Mouse (Mus musculus): ENCODE measurements at regions not wholly inside any gene's neighbourhood (a gene's known extent, or its start where the extent isn't known, plus 50 kb on each side); places are given as distances from the start of the nearest gene placed in this dataset.

GRCm38 (mm10) chr11:64650571-64651282, 214.3 kb upstream of the F930015N05Rik start:
- Histone ChIP-seq H3K4me1 (ENCODE audit: control insufficient read depth, insufficient read depth, low read length) (no peaks in the 10 kb centered on the region), H3K4me3 (ENCODE audit: insufficient read depth, low read length) (no peak overlapping the region), H3K27ac (ENCODE audit: insufficient read depth, low read length) (no peak overlapping the region)
- TF ChIP-seq POLR2A (IDR thresholded peaks at IDR 0.05; ENCODE audit: extremely low read depth, insufficient read depth, low read length): no peak
- no peak for TF ChIP-seq CTCF (IDR thresholded peaks at IDR 0.05; ENCODE audit: extremely low read depth, insufficient read depth, low read length)

GRCm38 (mm10) chr11:64652811-64653210, 216.4 kb upstream of the F930015N05Rik start:
- Histone ChIP-seq H3K27ac (ENCODE audit: insufficient read depth, low read length) (no peak overlapping the region), H3K4me1 (ENCODE audit: control insufficient read depth, insufficient read depth, low read length) (no peaks in the 10 kb centered on the region), H3K4me3 (ENCODE audit: insufficient read depth, low read length) (no peak overlapping the region)
- TF ChIP-seq CTCF (IDR thresholded peaks at IDR 0.05; ENCODE audit: extremely low read depth, insufficient read depth, low read length): no peak
- TF ChIP-seq POLR2A (IDR thresholded peaks at IDR 0.05; ENCODE audit: extremely low read depth, insufficient read depth, low read length): no peak

GRCm38 (mm10) chr11:64655162-64655561, 218.7 kb upstream of the F930015N05Rik start:
- H3K4me3 ChIP-seq (ENCODE audit: insufficient read depth, low read length): no peak overlapping the region
- no peaks in the 10 kb centered on the region for H3K4me1 ChIP-seq (ENCODE audit: control insufficient read depth, insufficient read depth, low read length)
- TF ChIP-seq POLR2A (IDR thresholded peaks at IDR 0.05; ENCODE audit: extremely low read depth, insufficient read depth, low read length): no peak
- no peak for TF ChIP-seq CTCF (IDR thresholded peaks at IDR 0.05; ENCODE audit: extremely low read depth, insufficient read depth, low read length)
- H3K27ac ChIP-seq (ENCODE audit: insufficient read depth, low read length): no peak overlapping the region

GRCm38 (mm10) chr11:64663166-64663565, 226.7 kb upstream of the F930015N05Rik start:
- Histone ChIP-seq H3K4me1 (ENCODE audit: control insufficient read depth, insufficient read depth, low read length) (no peaks in the 10 kb centered on the region), H3K27ac (ENCODE audit: insufficient read depth, low read length) (no peak overlapping the region), H3K4me3 (ENCODE audit: insufficient read depth, low read length) (no peak overlapping the region)
- no peak for TF ChIP-seq POLR2A (IDR thresholded peaks at IDR 0.05; ENCODE audit: extremely low read depth, insufficient read depth, low read length)
- TF ChIP-seq CTCF (IDR thresholded peaks at IDR 0.05; ENCODE audit: extremely low read depth, insufficient read depth, low read length): no peak

GRCm38 (mm10) chr11:64667010-64667409, 230.6 kb upstream of the F930015N05Rik start:
- Histone ChIP-seq H3K27ac (ENCODE audit: insufficient read depth, low read length) (no peak overlapping the region), H3K4me1 (ENCODE audit: control insufficient read depth, insufficient read depth, low read length) (no peaks in the 10 kb centered on the region), H3K4me3 (ENCODE audit: insufficient read depth, low read length) (no peak overlapping the region)
- TF ChIP-seq POLR2A (IDR thresholded peaks at IDR 0.05; ENCODE audit: extremely low read depth, insufficient read depth, low read length) (no peak), CTCF (IDR thresholded peaks at IDR 0.05; ENCODE audit: extremely low read depth, insufficient read depth, low read length) (no peak)

GRCm38 (mm10) chr11:64667521-64667920, 231.1 kb upstream of the F930015N05Rik start:
- TF ChIP-seq POLR2A (IDR thresholded peaks at IDR 0.05; ENCODE audit: extremely low read depth, insufficient read depth, low read length): no peak
- no peak for TF ChIP-seq CTCF (IDR thresholded peaks at IDR 0.05; ENCODE audit: extremely low read depth, insufficient read depth, low read length)
- H3K4me1 ChIP-seq (ENCODE audit: control insufficient read depth, insufficient read depth, low read length): no peaks in the 10 kb centered on the region
- H3K27ac ChIP-seq (ENCODE audit: insufficient read depth, low read length): no peak overlapping the region
- H3K4me3 ChIP-seq (ENCODE audit: insufficient read depth, low read length): no peak overlapping the region

- H3K4me3 ChIP-seq (ENCODE audit: insufficient read depth, low read length): no peak overlapping the region
- H3K27ac ChIP-seq (ENCODE audit: insufficient read depth, low read length): no peak overlapping the region
- TF ChIP-seq CTCF (IDR thresholded peaks at IDR 0.05; ENCODE audit: extremely low read depth, insufficient read depth, low read length): no peak
- no peak for TF ChIP-seq POLR2A (IDR thresholded peaks at IDR 0.05; ENCODE audit: extremely low read depth, insufficient read depth, low read length)
- H3K4me1 ChIP-seq (ENCODE audit: control insufficient read depth, insufficient read depth, low read length): no peaks in the 10 kb centered on the region
Observed at GRCm38 (mm10) chr11:64671898-64672297, 235.4 kb upstream of the F930015N05Rik start.

- TF ChIP-seq POLR2A (IDR thresholded peaks at IDR 0.05; ENCODE audit: extremely low read depth, insufficient read depth, low read length): no peak
- no peak for TF ChIP-seq CTCF (IDR thresholded peaks at IDR 0.05; ENCODE audit: extremely low read depth, insufficient read depth, low read length)
- Histone ChIP-seq H3K4me1 (ENCODE audit: control insufficient read depth, insufficient read depth, low read length) (no peaks in the 10 kb centered on the region), H3K4me3 (ENCODE audit: insufficient read depth, low read length) (no peak overlapping the region), H3K27ac (ENCODE audit: insufficient read depth, low read length) (no peak overlapping the region)
Observed at GRCm38 (mm10) chr11:64673546-64673945, 237.1 kb upstream of the F930015N05Rik start.

- H3K27ac ChIP-seq (ENCODE audit: insufficient read depth, low read length): no peak overlapping the region
- no peak overlapping the region for H3K4me3 ChIP-seq (ENCODE audit: insufficient read depth, low read length)
- H3K4me1 ChIP-seq (ENCODE audit: control insufficient read depth, insufficient read depth, low read length): no peaks in the 10 kb centered on the region
- TF ChIP-seq CTCF (IDR thresholded peaks at IDR 0.05; ENCODE audit: extremely low read depth, insufficient read depth, low read length): no peak
- TF ChIP-seq POLR2A (IDR thresholded peaks at IDR 0.05; ENCODE audit: extremely low read depth, insufficient read depth, low read length): no peak
Observed at GRCm38 (mm10) chr11:64703776-64704175, 267.3 kb upstream of the F930015N05Rik start.

GRCm38 (mm10) chr11:64711801-64712200, 267.0 kb upstream of the Elac2 start:
- Histone ChIP-seq H3K27ac (ENCODE audit: insufficient read depth, low read length) (no peak overlapping the region), H3K4me1 (ENCODE audit: control insufficient read depth, insufficient read depth, low read length) (no peaks in the 10 kb centered on the region), H3K4me3 (ENCODE audit: insufficient read depth, low read length) (no peak overlapping the region)
- TF ChIP-seq POLR2A (IDR thresholded peaks at IDR 0.05; ENCODE audit: extremely low read depth, insufficient read depth, low read length): no peak
- no peak for TF ChIP-seq CTCF (IDR thresholded peaks at IDR 0.05; ENCODE audit: extremely low read depth, insufficient read depth, low read length)

All from cortical plate, adult 2 months (tissue).